12 mouse cellular contexts compared by ENCODE assay signal in the genomic region with DNA sequence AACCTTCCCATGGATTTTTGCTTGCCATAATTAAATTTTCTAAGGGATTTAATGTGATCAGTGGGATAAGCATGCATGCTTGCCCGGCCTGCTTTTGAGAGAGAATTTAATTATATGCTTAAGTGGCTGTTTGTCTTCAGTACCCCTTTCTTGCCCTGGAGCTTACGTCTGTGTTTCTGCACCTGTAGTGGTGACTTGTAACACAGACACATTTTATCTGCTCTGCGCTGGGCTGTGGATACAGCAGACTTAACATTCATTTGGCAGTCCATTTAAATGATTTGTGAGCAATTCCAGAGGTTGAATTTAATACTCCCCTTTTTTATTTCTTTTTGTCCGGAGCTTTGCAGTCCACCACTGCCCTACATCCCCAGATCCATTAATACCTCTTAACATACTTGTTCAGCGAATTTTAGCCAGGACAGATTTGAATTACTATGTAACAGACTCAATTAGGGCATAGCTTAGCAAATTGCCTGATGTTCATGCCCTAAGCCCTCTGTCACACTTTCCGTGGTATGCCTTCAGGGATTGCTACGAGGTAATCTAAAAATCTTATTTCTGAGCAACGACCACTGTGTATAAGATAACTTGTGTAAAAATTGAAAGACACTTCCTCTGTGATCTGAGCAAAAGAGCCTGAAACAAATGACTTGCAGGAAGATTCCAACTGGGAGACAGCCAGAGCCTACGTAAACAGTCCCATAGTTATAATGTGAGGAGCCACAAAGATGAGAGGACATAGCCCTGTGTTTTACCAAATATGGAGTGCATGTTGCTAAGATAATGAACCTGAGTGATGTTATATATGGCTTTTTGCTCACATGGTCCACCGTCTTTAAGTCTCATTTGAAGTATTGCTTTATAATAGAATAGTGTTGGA.
DNase-seq lines count a peak whose midpoint lies in the region; ATAC-seq and TF ChIP-seq lines count a peak whose summit lies in the region.
"Had no signal": no experiment of that assay in that cellular context is flagged by ENCODE, and none has a peak within 500 bp of the region (broad histone marks: within the 10 kb centered on the region; RNA-seq: fewer than 3 reads in every experiment).

No protein-coding gene starts in this region.

- no peaks in the 10 kb centered on the region for H3K4me1 ChIP-seq in kidney, postnatal 0 days (replicated peaks; ENCODE audit: insufficient read depth, low read length)
- H3K4me1 ChIP-seq in embryonic facial prominence, embryonic 15.5 days: peaks cover 22% of the 10 kb centered on the region
- H3K4me1 ChIP-seq in hindbrain, embryonic 12.5 days: peaks cover 17% of the 10 kb centered on the region
- H3K4me1 ChIP-seq in midbrain, embryonic 16.5 days (ENCODE audit: control insufficient read depth, insufficient read depth, low read length): peaks cover 25% of the 10 kb centered on the region
- no peaks in the 10 kb centered on the region for H3K4me1 ChIP-seq in liver, embryonic 12.5 days

- H3K9ac ChIP-seq in kidney, postnatal 0 days (ENCODE audit: low read depth, low read length): no peak overlapping the region
- H3K9ac ChIP-seq in embryonic facial prominence, embryonic 15.5 days: no peak overlapping the region
- no peak overlapping the region for H3K9ac ChIP-seq in hindbrain, embryonic 12.5 days
- no peak overlapping the region; the same call in 1 of the 2 replicates for H3K9ac ChIP-seq in midbrain, embryonic 16.5 days (ENCODE audit: low read depth, low read length)
- no peak overlapping the region for H3K9ac ChIP-seq in liver, embryonic 12.5 days

- no peaks in the 10 kb centered on the region for H3K27me3 ChIP-seq in kidney, postnatal 0 days (ENCODE audit: insufficient read depth, low read length)
- no peaks in the 10 kb centered on the region for H3K27me3 ChIP-seq in embryonic facial prominence, embryonic 15.5 days
- H3K27me3 ChIP-seq in hindbrain, embryonic 12.5 days: no peaks in the 10 kb centered on the region
- H3K27me3 ChIP-seq in midbrain, embryonic 16.5 days (ENCODE audit: control insufficient read depth, insufficient read depth, low read depth, low read length): no peaks in the 10 kb centered on the region
- no peaks in the 10 kb centered on the region for H3K27me3 ChIP-seq in liver, embryonic 12.5 days (replicated peaks)
- H3K27me3 ChIP-seq: Patski had no signal

- H3K4me2 ChIP-seq in kidney, postnatal 0 days (ENCODE audit: low read length): no peak overlapping the region
- H3K4me2 ChIP-seq in embryonic facial prominence, embryonic 15.5 days (replicated peaks): no peak overlapping the region
- H3K4me2 ChIP-seq in hindbrain, embryonic 12.5 days (replicated peaks): no peak overlapping the region
- peak overlapping the region; percentile 1; the same call in 1 of the 2 replicates for H3K4me2 ChIP-seq in midbrain, embryonic 16.5 days (ENCODE audit: low read length)
- H3K4me2 ChIP-seq in liver, embryonic 12.5 days: no peak overlapping the region

- ATAC-seq in kidney, postnatal 0 days (replicated peaks; ENCODE audit: low FRiP score, low read depth): no peak
- ATAC-seq in embryonic facial prominence, embryonic 15.5 days (ENCODE audit: insufficient number of reproducible peaks, low FRiP score, low TSS enrichment, low read depth): peak; percentile 47; the same call in 1 of the 2 replicates
- peak; percentile 23; the same call in 1 of the 2 replicates for ATAC-seq in hindbrain, embryonic 12.5 days (ENCODE audit: low FRiP score)
- ATAC-seq in midbrain, embryonic 16.5 days: peak; percentile 44
- ATAC-seq in liver, embryonic 12.5 days: no peak
- no peak for ATAC-seq in inflammation-experienced regulatory T-cells, adult 6 months
- ATAC-seq: Patski had no signal

- no peaks in the 10 kb centered on the region for H3K36me3 ChIP-seq in kidney, postnatal 0 days (ENCODE audit: insufficient read depth, low read length)
- 0 out of 2 replicates have a peak, but pooled peaks cover 3% of the 10 kb centered on the region for H3K36me3 ChIP-seq in embryonic facial prominence, embryonic 15.5 days
- no peaks in the 10 kb centered on the region for H3K36me3 ChIP-seq in hindbrain, embryonic 12.5 days
- no peaks in the 10 kb centered on the region for H3K36me3 ChIP-seq in midbrain, embryonic 16.5 days (ENCODE audit: control insufficient read depth, insufficient read depth, low read length)
- 0 out of 2 replicates have a peak, but pooled peaks cover 4% of the 10 kb centered on the region for H3K36me3 ChIP-seq in liver, embryonic 12.5 days

- H3K27ac ChIP-seq in kidney, postnatal 0 days: no peak overlapping the region
- H3K27ac ChIP-seq in embryonic facial prominence, embryonic 15.5 days (replicated peaks): peak overlapping the region; percentile 73; the same call in 1 of the 2 replicates
- peak overlapping the region; percentile 46 for H3K27ac ChIP-seq in hindbrain, embryonic 12.5 days
- H3K27ac ChIP-seq in midbrain, embryonic 16.5 days (ENCODE audit: low read length): peak overlapping the region; percentile 29; the same call in 1 of the 2 replicates
- no peak overlapping the region for H3K27ac ChIP-seq in liver, embryonic 12.5 days
- H3K27ac ChIP-seq: heart, adult 2 months had no signal

- peak; percentile 56 for DNase-seq in kidney, postnatal 0 days (ENCODE audit: low spot score)
- no peak for DNase-seq in kidney, postnatal 36 days
- no peak for DNase-seq in right cerebral cortex, postnatal 25 days
- DNase-seq: adrenal gland, adult 8-10 months; cerebellum, adult 11-12 months; heart, adult 2 months had no signal

- 36% methylated on average over 10 of the region's 10 CpGs for WGBS in kidney, postnatal 0 days
- WGBS in embryonic facial prominence, embryonic 15.5 days: 32% methylated on average over 10 of the region's 10 CpGs
- 60% methylated on average over 10 of the region's 10 CpGs for WGBS in hindbrain, embryonic 12.5 days
- 21% methylated on average over 10 of the region's 10 CpGs for WGBS in midbrain, embryonic 16.5 days
- WGBS in liver, embryonic 12.5 days (ENCODE audit: insufficient replicate concordance): 62% methylated on average over 10 of the region's 10 CpGs

- no peak for TF ChIP-seq CTCF in kidney, postnatal 0 days (IDR thresholded peaks at IDR 0.05; ENCODE audit: low read depth)

- H3K4me3 ChIP-seq in kidney, postnatal 0 days (replicated peaks; ENCODE audit: low read depth, low read length): no peak overlapping the region
- H3K4me3 ChIP-seq in embryonic facial prominence, embryonic 15.5 days (replicated peaks): no peak overlapping the region
- H3K4me3 ChIP-seq in hindbrain, embryonic 12.5 days: no peak overlapping the region
- H3K4me3 ChIP-seq in midbrain, embryonic 16.5 days (ENCODE audit: low read depth, low read length): no peak overlapping the region
- H3K4me3 ChIP-seq in liver, embryonic 12.5 days: no peak overlapping the region
- H3K4me3 ChIP-seq: heart, adult 2 months had no signal

- no peaks in the 10 kb centered on the region for H3K9me3 ChIP-seq in kidney, postnatal 0 days (replicated peaks; ENCODE audit: low read length)
- no peaks in the 10 kb centered on the region for H3K9me3 ChIP-seq in embryonic facial prominence, embryonic 15.5 days (replicated peaks)
- no peaks in the 10 kb centered on the region for H3K9me3 ChIP-seq in hindbrain, embryonic 12.5 days (replicated peaks)
- no peaks in the 10 kb centered on the region for H3K9me3 ChIP-seq in midbrain, embryonic 16.5 days (replicated peaks; ENCODE audit: control insufficient read depth, low read length, poor library complexity, severe bottlenecking)
- no peaks in the 10 kb centered on the region for H3K9me3 ChIP-seq in liver, embryonic 12.5 days (replicated peaks)

Comparison
In these comparisons a context has a peak if more than half of its experiments do, and no peak if none do; other contexts are left out.
1. ATAC-seq: peak in embryonic facial prominence, embryonic 15.5 days (single experiment), hindbrain, embryonic 12.5 days (single experiment) and midbrain, embryonic 16.5 days (single experiment); none in kidney, postnatal 0 days (single experiment), liver, embryonic 12.5 days (single experiment) and inflammation-experienced regulatory T-cells, adult 6 months (single experiment).
2. H3K27ac ChIP-seq: peak in embryonic facial prominence, embryonic 15.5 days (single experiment), hindbrain, embryonic 12.5 days (single experiment) and midbrain, embryonic 16.5 days (single experiment); none in kidney, postnatal 0 days (single experiment) and liver, embryonic 12.5 days (single experiment).